Mouse (Mus musculus) small intestine, adult 2 months (tissue): ENCODE data around the gene Pml.
A peak's percentile ranks its signal among the peaks of the same experiment; 100 is the strongest.

Source experiments
- CTCF ChIP-seq: fragments of 200-500 bp; IDR thresholded peaks from 2 replicates; pipeline ENCODE4 v1.5.1; 2012; ENCODE audit warnings: low read depth, mild to moderate bottlenecking, control low read depth, inconsistent platforms, low read length, moderate library complexity, mixed read lengths; ENCODE audit not compliant: insufficient replicate concordance, insufficient read length; ENCODE audit errors: extremely low read depth
- POLR2A ChIP-seq: fragments of 200-500 bp; IDR thresholded peaks from 2 replicates; pipeline ENCODE4 v1.6.1; 2012; ENCODE audit warnings: low read depth, mild to moderate bottlenecking, control low read depth, inconsistent platforms, low read length, moderate library complexity

GRCm38 (mm10) chr9:58225915-58226913, 23.4 kb downstream of the Pml start:
- TF ChIP-seq POLR2A (0 out of 2 replicates have a peak, but pooled peaks have one; percentile 2), CTCF (peak; percentile 91; the same call in 1 of the 2 replicates)
